Mouse (Mus musculus): ENCODE results near the gene Dgcr6. TPM values are rescaled to one million over a fixed set of nuclear protein-coding genes. Genes with fewer than 3 reads are reported as not detected.

Gene Dgcr6
- polyA plus RNA-seq, 1 experiment from 2014 or later = 67.4 TPM

DNA sequence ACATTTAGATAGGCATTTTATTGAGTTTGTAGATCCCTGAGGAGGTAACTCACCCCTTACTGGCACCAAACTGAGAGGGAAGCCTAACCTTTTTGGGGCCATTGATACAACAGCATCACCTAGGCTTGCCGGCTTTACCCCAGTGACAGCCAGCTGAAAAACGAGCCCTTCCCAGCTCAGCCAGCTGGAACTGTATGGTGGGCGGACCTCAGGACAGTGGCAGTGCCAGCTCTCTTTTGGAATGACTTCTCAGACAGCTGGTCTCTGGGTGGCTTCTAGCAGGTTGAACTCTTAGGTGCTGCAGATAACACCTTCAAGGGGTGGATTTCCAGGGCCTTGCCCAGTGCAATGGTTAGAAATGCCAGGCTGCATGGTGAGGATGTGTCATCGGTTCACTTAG, 18.4 kb upstream of the Dgcr6 start:
- WGBS = 66% methylated on average over 4 of the region's 4 CpGs
- ATAC-seq (replicated peaks; ENCODE audit: extremely low read depth, insufficient read depth, low FRiP score) = no peak
- Histone ChIP-seq H3K9ac (ENCODE audit: low read length) (no peak overlapping the region), H3K4me3 (ENCODE audit: low read length) (no peak overlapping the region), H3K27me3 (ENCODE audit: control insufficient read depth, insufficient read depth, low read length) (peaks cover 7% of the 10 kb centered on the region; the same call in 1 of the 2 replicates), H3K4me2 (ENCODE audit: low read depth, low read length) (no peak overlapping the region), H3K4me1 (ENCODE audit: control insufficient read depth, insufficient read depth, low read length) (no peaks in the 10 kb centered on the region), H3K27ac (ENCODE audit: low read length) (no peak overlapping the region), H3K36me3 (ENCODE audit: control insufficient read depth, insufficient read depth) (no peaks in the 10 kb centered on the region), H3K9me3 (replicated peaks; ENCODE audit: control insufficient read depth, low read length) (no peaks in the 10 kb centered on the region)

GRCm38 (mm10) chr16:18036425-18036955, 16.2 kb upstream of the Dgcr6 start:
- ATAC-seq (replicated peaks; ENCODE audit: extremely low read depth, insufficient read depth, low FRiP score) = no peak
- H3K27ac ChIP-seq (ENCODE audit: low read length) = no peak overlapping the region
- no peak overlapping the region for H3K9ac ChIP-seq (ENCODE audit: low read length)
- WGBS = 20% methylated on average over 16 of the region's 16 CpGs
- no peaks in the 10 kb centered on the region for H3K4me1 ChIP-seq (ENCODE audit: control insufficient read depth, insufficient read depth, low read length)
- no peaks in the 10 kb centered on the region for H3K9me3 ChIP-seq (replicated peaks; ENCODE audit: control insufficient read depth, low read length)
- peaks cover 7% of the 10 kb centered on the region; the same call in 1 of the 2 replicates for H3K27me3 ChIP-seq (ENCODE audit: control insufficient read depth, insufficient read depth, low read length)
- H3K4me3 ChIP-seq (ENCODE audit: low read length) = no peak overlapping the region
- no peak overlapping the region for H3K4me2 ChIP-seq (ENCODE audit: low read depth, low read length)
- H3K36me3 ChIP-seq (ENCODE audit: control insufficient read depth, insufficient read depth) = no peaks in the 10 kb centered on the region

GRCm38 (mm10) chr16:18037025-18037424, 15.6 kb upstream of the Dgcr6 start:
- Histone ChIP-seq H3K36me3 (ENCODE audit: control insufficient read depth, insufficient read depth) (no peaks in the 10 kb centered on the region), H3K9ac (ENCODE audit: low read length) (no peak overlapping the region), H3K27ac (ENCODE audit: low read length) (no peak overlapping the region), H3K9me3 (replicated peaks; ENCODE audit: control insufficient read depth, low read length) (no peaks in the 10 kb centered on the region), H3K27me3 (ENCODE audit: control insufficient read depth, insufficient read depth, low read length) (peaks cover 7% of the 10 kb centered on the region; the same call in 1 of the 2 replicates), H3K4me3 (ENCODE audit: low read length) (no peak overlapping the region), H3K4me1 (ENCODE audit: control insufficient read depth, insufficient read depth, low read length) (no peaks in the 10 kb centered on the region), H3K4me2 (ENCODE audit: low read depth, low read length) (no peak overlapping the region)
- no peak for ATAC-seq (replicated peaks; ENCODE audit: extremely low read depth, insufficient read depth, low FRiP score)
- 52% methylated on average over 9 of the region's 9 CpGs for WGBS

DNA sequence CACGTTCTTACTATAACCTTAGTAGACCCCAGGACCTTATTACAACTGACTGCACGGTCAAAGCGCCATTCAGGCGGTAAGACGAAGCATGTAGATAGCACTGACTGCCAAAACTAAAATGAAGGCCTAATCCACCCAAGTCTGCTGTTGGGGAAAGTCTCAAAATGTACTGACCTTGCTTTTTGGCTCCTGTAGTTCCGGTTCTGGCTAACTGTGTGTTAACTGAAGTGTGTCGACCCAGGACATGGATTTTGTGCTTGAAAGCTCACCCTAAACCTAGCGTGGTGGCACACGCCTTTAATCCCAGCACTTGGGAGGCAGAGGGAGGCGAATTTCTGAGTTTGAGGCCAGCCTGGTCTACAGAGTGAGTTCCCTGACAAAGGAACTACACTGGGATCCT, 7.7 kb upstream of the Dgcr6 start:
- no peak for ATAC-seq (replicated peaks; ENCODE audit: extremely low read depth, insufficient read depth, low FRiP score)
- Histone ChIP-seq H3K36me3 (ENCODE audit: control insufficient read depth, insufficient read depth) (no peaks in the 10 kb centered on the region), H3K9me3 (replicated peaks; ENCODE audit: control insufficient read depth, low read length) (no peaks in the 10 kb centered on the region; the same call in 1 of the 2 replicates), H3K27ac (ENCODE audit: low read length) (no peak overlapping the region), H3K27me3 (ENCODE audit: control insufficient read depth, insufficient read depth, low read length) (0 out of 2 replicates have a peak, but pooled peaks cover 2% of the 10 kb centered on the region), H3K4me1 (ENCODE audit: control insufficient read depth, insufficient read depth, low read length) (no peaks in the 10 kb centered on the region), H3K4me3 (ENCODE audit: low read length) (no peak overlapping the region), H3K4me2 (ENCODE audit: low read depth, low read length) (no peak overlapping the region), H3K9ac (ENCODE audit: low read length) (no peak overlapping the region)
- 81% methylated on average over 10 of the region's 10 CpGs for WGBS

- Histone ChIP-seq H3K27ac (ENCODE audit: low read length) (no peak overlapping the region), H3K9me3 (replicated peaks; ENCODE audit: control insufficient read depth, low read length) (no peaks in the 10 kb centered on the region; the same call in 1 of the 2 replicates), H3K4me3 (ENCODE audit: low read length) (no peak overlapping the region), H3K9ac (ENCODE audit: low read length) (no peak overlapping the region), H3K4me2 (ENCODE audit: low read depth, low read length) (no peak overlapping the region), H3K27me3 (ENCODE audit: control insufficient read depth, insufficient read depth, low read length) (0 out of 2 replicates have a peak, but pooled peaks cover 2% of the 10 kb centered on the region), H3K36me3 (ENCODE audit: control insufficient read depth, insufficient read depth) (no peaks in the 10 kb centered on the region), H3K4me1 (ENCODE audit: control insufficient read depth, insufficient read depth, low read length) (no peaks in the 10 kb centered on the region)
- no peak for ATAC-seq (replicated peaks; ENCODE audit: extremely low read depth, insufficient read depth, low FRiP score)
- WGBS = 5% methylated on average over 3 of the region's 3 CpGs
These were observed 5.0 kb upstream of the Dgcr6 start for GRCm38 (mm10) chr16:18047660-18048059.

DNA sequence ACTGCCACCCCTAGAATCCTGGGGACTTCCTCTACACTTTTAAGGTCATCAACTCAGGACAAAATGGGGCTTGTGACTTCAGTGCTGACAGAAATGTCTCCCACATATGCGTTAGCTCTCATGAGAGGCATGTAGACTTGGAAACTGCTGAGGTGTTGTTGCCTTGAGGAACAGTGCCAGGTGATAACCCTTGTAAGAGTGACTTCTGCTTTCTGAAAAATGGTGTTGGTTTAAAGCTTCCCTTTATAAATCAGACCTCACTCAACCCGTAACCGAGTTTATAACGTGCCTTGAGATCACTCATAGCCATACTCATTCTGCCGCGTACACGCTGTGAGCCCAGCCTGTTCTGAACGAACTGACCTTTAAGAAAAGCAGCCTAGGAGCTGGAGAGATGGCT, 4.6 kb upstream of the Dgcr6 start:
- H3K27me3 ChIP-seq (ENCODE audit: control insufficient read depth, insufficient read depth, low read length) = 0 out of 2 replicates have a peak, but pooled peaks cover 2% of the 10 kb centered on the region
- H3K4me1 ChIP-seq (ENCODE audit: control insufficient read depth, insufficient read depth, low read length) = peaks cover 3% of the 10 kb centered on the region; the same call in 1 of the 2 replicates
- WGBS = 62% methylated on average over 8 of the region's 8 CpGs
- ATAC-seq (replicated peaks; ENCODE audit: extremely low read depth, insufficient read depth, low FRiP score) = no peak
- no peak overlapping the region for H3K4me2 ChIP-seq (ENCODE audit: low read depth, low read length)
- H3K36me3 ChIP-seq (ENCODE audit: control insufficient read depth, insufficient read depth) = no peaks in the 10 kb centered on the region
- no peaks in the 10 kb centered on the region for H3K9me3 ChIP-seq (replicated peaks; ENCODE audit: control insufficient read depth, low read length)
- H3K4me3 ChIP-seq (ENCODE audit: low read length) = no peak overlapping the region
- H3K27ac ChIP-seq (ENCODE audit: low read length) = no peak overlapping the region
- H3K9ac ChIP-seq (ENCODE audit: low read length) = no peak overlapping the region

DNA sequence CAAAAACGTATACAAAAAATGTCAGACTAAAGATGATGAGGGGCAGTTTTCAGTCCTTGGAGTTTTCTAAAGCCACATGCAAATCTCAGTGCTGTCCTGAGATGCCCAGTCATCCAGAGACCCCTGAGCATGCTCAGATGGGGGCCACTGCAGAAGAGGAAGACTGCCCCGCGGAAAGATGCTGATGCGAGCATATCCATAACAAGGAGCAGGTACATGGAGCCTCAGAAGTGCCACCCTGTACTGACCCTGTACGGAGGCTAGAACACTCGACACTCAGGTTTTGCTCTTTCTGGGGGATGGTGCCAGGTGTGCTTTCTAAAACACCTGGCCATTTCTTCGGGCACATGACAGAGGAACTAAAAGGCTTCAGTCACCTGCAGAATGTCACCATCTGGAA, 338 bp upstream of the Dgcr6 start:
- no peak overlapping the region for H3K4me3 ChIP-seq (ENCODE audit: low read length)
- peaks cover 3% of the 10 kb centered on the region; the same call in 1 of the 2 replicates for H3K4me1 ChIP-seq (ENCODE audit: control insufficient read depth, insufficient read depth, low read length)
- no peaks in the 10 kb centered on the region for H3K36me3 ChIP-seq (ENCODE audit: control insufficient read depth, insufficient read depth)
- H3K9me3 ChIP-seq (replicated peaks; ENCODE audit: control insufficient read depth, low read length) = no peaks in the 10 kb centered on the region
- no peak overlapping the region for H3K27ac ChIP-seq (ENCODE audit: low read length)
- H3K9ac ChIP-seq (ENCODE audit: low read length) = no peak overlapping the region
- no peak for ATAC-seq (replicated peaks; ENCODE audit: extremely low read depth, insufficient read depth, low FRiP score)
- 53% methylated on average over 7 of the region's 7 CpGs for WGBS
- no peak overlapping the region for H3K4me2 ChIP-seq (ENCODE audit: low read depth, low read length)
- 0 out of 2 replicates have a peak, but pooled peaks cover 2% of the 10 kb centered on the region for H3K27me3 ChIP-seq (ENCODE audit: control insufficient read depth, insufficient read depth, low read length)

DNA sequence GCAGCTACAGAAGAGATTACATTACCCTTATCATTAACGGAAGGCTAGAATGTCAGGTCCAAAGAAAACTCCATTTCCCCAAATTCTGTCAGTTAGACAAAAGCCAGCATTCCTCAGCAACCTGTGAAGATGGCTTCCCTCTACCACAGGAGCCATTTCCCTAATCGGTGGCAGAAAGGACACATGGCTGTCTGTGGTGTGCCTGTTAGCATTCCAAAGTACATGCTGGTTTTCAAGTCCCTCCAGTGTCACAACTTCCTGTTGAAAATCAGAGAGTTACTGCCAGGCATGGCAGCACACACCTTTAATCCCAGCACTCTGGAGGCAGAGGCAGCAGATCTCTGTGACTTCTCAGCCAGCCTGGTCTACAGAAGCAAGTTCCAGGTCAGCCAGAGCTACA, 3.6 kb downstream of the Dgcr6 start:
- Histone ChIP-seq H3K36me3 (ENCODE audit: control insufficient read depth, insufficient read depth) (no peaks in the 10 kb centered on the region), H3K4me3 (ENCODE audit: low read length) (no peak overlapping the region), H3K4me2 (ENCODE audit: low read depth, low read length) (no peak overlapping the region), H3K27me3 (ENCODE audit: control insufficient read depth, insufficient read depth, low read length) (no peaks in the 10 kb centered on the region), H3K9me3 (replicated peaks; ENCODE audit: control insufficient read depth, low read length) (no peaks in the 10 kb centered on the region), H3K9ac (ENCODE audit: low read length) (no peak overlapping the region), H3K27ac (ENCODE audit: low read length) (no peak overlapping the region), H3K4me1 (ENCODE audit: control insufficient read depth, insufficient read depth, low read length) (peaks cover 3% of the 10 kb centered on the region; the same call in 1 of the 2 replicates)
- 37% methylated on average over 2 of the region's 2 CpGs for WGBS
- ATAC-seq (replicated peaks; ENCODE audit: extremely low read depth, insufficient read depth, low FRiP score) = no peak

- H3K27me3 ChIP-seq (ENCODE audit: control insufficient read depth, insufficient read depth, low read length) = no peaks in the 10 kb centered on the region
- H3K4me2 ChIP-seq (ENCODE audit: low read depth, low read length) = no peak overlapping the region
- ATAC-seq (replicated peaks; ENCODE audit: extremely low read depth, insufficient read depth, low FRiP score) = no peak
- H3K4me3 ChIP-seq (ENCODE audit: low read length) = no peak overlapping the region
- H3K9me3 ChIP-seq (replicated peaks; ENCODE audit: control insufficient read depth, low read length) = no peaks in the 10 kb centered on the region
- no peak overlapping the region for H3K9ac ChIP-seq (ENCODE audit: low read length)
- no peaks in the 10 kb centered on the region for H3K36me3 ChIP-seq (ENCODE audit: control insufficient read depth, insufficient read depth)
- H3K27ac ChIP-seq (ENCODE audit: low read length) = no peak overlapping the region
- WGBS = 71% methylated on average over 6 of the region's 6 CpGs
- H3K4me1 ChIP-seq (ENCODE audit: control insufficient read depth, insufficient read depth, low read length) = no peaks in the 10 kb centered on the region
These were observed 5.7 kb downstream of the Dgcr6 start for GRCm38 (mm10) chr16:18058331-18058731.

Measured in heart, embryonic 16.5 days (tissue).